Mouse (Mus musculus) liver, embryonic 18 days (tissue): ENCODE measurements around the gene Klrg1. TPM values are rescaled to one million over a fixed set of nuclear protein-coding genes. Genes with fewer than 3 reads are reported as not detected.

Source experiments
- polyA plus RNA-seq: library from polyadenylated mRNA; depleted of rRNA; stranded (reverse); fragments of >200 nt; gene quantifications from 2 replicates; pipeline ENCODE4 v1.2.3, GENCODE M21; 2012; rRNA removed

Gene Klrg1
- not detected in 2 replicates for polyA plus RNA-seq

DNA sequence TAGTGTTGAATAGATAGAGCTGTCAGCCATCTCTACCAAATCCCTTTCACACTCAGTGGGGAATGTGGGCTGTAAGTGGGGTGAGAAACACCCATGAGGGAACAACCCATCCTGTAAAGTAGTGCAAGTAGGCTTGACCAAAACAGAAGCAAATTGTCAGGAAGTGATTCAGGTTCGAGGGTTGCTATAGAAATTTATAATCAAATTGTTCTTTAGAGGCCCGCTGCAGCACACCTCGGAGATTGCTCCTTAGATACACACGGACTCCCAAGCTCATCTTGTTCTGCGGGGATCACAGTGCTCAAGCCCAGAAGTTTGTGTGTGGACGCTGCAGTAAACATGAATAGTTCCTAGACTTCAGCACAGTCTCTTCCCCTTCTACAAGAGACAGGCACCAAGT is at the start of gene Klrg1:
Gene Klrg1, minus strand, starts transcription at position 101 of the 400 bp plus-strand sequence.

DNA sequence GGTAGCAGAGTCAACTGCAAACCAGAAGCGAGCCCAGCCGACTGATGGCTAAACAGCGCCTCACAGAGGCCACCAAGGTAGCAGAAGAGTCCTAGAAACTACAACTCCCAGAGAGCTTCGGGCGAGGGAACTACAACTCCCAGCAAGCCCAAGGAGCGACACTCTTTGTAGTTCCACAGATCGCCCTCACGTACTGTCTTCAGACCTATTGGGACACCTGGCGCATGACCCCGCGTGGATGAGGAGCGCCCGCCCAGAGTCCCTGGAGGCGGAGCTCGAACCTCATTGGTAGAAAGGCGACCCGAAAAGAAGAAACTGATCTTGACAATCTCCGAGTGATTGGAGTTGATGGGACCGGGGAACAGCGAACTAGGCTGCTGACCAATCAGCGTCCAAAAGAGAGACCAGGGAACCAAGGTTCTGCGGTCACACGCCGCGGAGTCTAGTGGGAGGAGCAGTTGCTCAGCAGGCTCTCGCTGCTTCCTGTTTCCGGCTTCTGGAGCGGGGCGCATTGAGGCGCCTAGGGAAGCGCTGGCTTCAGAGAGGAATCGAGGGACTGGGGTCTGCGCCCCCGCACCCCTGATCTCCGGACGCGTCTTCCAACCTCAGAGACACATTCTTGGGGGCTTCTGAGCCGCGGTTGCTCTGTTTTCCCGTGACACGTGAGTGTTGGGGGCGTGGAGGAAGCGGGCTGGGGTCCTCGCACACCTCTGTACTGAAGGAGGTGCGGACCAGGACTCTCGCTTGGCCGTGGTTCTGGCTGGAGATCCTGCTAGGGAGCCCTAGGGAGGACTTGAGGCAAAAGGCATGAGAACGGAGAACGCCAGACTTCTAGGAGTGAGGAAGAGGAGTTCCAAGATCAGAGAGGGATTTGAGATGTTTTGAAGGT is 26.1 kb upstream of the Klrg1 start, which contains the start of gene M6pr:
Gene M6pr, plus strand, starts transcription at position 216 of the 889 bp plus-strand sequence.

Other genes with a start within 250 kb of the Klrg1 start
- gene M6pr, start 25.8 kb upstream of the Klrg1 start, polyA plus RNA-seq = 51.2 and 55.5 TPM in 2 replicates
- gene Phc1, start 57.7 kb upstream of the Klrg1 start, polyA plus RNA-seq = 2.4 and 3.0 TPM in 2 replicates
- 0.21 and 0.26 TPM in 2 replicates for gene Rimklb, start 215.9 kb upstream of the Klrg1 start, polyA plus RNA-seq
- 1.1 and 1.5 TPM in 2 replicates for gene Mfap5, start 223.0 kb upstream of the Klrg1 start, polyA plus RNA-seq